Mouse (Mus musculus) neural tube, embryonic 13.5 days (tissue): ENCODE data around the gene Gm42791. TPM values are rescaled to one million over a fixed set of nuclear protein-coding genes. Genes with fewer than 3 reads are reported as not detected.

Experiments used
- ATAC-seq: fragments of 200-750 bp; cut with Nextera tagmentation; 2 replicates; pipeline ENCODE4 v1.8.0; 2017; ENCODE audit warnings: low read depth, mild to moderate bottlenecking, moderate TSS enrichment, moderate library complexity
- H3K27ac ChIP-seq: fragments of 300-500 bp; sonication (generic); replicated peaks from 2 replicates; pipeline ENCODE4 v1.5.1; 2015; ENCODE audit warnings: moderate library complexity, mild to moderate bottlenecking, inconsistent platforms
- H3K27me3 ChIP-seq: fragments of 300-500 bp; sonication (generic); 2 replicates; pipeline ENCODE4 v1.6.1; 2015; ENCODE audit warnings: mild to moderate bottlenecking, inconsistent platforms
- H3K36me3 ChIP-seq: fragments of 300-500 bp; sonication (generic); 2 replicates; pipeline ENCODE4 v1.6.1; 2015; ENCODE audit warnings: mild to moderate bottlenecking, inconsistent platforms
- H3K4me1 ChIP-seq: fragments of 300-500 bp; sonication (generic); replicated peaks from 2 replicates; pipeline ENCODE4 v1.6.1; 2015; ENCODE audit warnings: inconsistent platforms
- H3K4me2 ChIP-seq: fragments of 300-500 bp; sonication (generic); 2 replicates; pipeline ENCODE4 v1.6.1; 2015; ENCODE audit warnings: inconsistent platforms, mild to moderate bottlenecking, moderate library complexity
- H3K4me3 ChIP-seq: fragments of 300-500 bp; sonication (generic); 2 replicates; pipeline ENCODE4 v1.5.1; 2015; ENCODE audit warnings: mild to moderate bottlenecking, inconsistent platforms
- H3K9ac ChIP-seq: fragments of 300-500 bp; sonication (generic); 2 replicates; pipeline ENCODE4 v1.6.1; 2015; ENCODE audit warnings: moderate library complexity, mild to moderate bottlenecking, inconsistent platforms
- H3K9me3 ChIP-seq: fragments of 300-500 bp; sonication (generic); 2 replicates; pipeline ENCODE4 v1.6.1; 2016; ENCODE audit warnings: inconsistent platforms
- WGBS: fragments of 180-500 bp; shearing (Covaris S2); methylation state at CpG from one replicate; pipeline ENCODE4 v1.1.7; 2015; 5-methylcytosine and 5-hydroxymethylcytosine counted together
- polyA plus RNA-seq: library from polyadenylated mRNA; unstranded; fragments of >200 nt; fragmentation: Nextera tagmentation; extraction: Ambion mirVana; gene quantifications from 2 replicates; pipeline ENCODE4 v1.2.1, GENCODE M21; 2015

Gene Gm42791
- polyA plus RNA-seq, 1 experiment from 2014 or later, result 0.74 TPM

DNA sequence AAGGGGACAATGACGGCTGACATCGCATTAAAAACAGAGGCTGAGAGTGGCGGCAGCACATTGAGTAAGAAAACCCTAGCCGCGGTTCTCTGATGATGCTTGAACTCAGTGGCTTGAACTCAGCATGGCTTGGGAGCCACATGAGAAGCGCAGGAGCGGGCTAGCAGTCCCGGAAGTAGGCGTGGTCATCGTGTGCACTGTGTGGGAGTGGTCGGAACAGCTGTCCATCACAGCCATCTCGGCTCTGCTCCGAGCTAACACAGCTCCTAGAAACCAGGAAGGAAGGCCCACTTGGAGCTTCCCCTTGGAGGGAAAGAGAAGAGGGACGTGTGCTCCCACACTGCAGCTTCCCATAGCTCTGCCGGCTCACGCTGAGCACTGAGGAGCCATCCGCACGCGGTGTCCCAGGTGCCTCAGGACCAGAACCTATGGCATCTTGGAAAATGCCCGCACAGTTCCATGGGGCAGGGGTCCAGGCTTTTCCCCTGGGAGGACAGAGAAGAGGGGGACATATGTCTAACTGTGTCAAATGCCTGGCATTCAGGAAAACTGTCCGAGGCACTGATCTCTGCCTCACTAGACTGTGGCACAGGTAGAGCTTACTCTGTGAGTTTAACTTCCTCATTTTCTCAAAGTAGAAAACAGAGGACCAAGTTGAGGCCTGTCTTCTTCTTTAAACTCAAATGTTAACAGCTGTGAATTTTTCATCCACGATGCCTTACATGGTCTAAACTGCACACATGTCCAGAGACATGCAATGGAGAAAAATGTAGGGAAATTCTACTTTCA lies 108.9 kb downstream of the Gm42791 start:
- H3K27ac ChIP-seq, result no peak overlapping the region
- H3K4me2 ChIP-seq, result peak overlapping the region; percentile 46
- no peak overlapping the region for H3K9ac ChIP-seq
- no peaks in the 10 kb centered on the region for H3K27me3 ChIP-seq
- H3K9me3 ChIP-seq, result no peaks in the 10 kb centered on the region
- H3K4me3 ChIP-seq, result peak overlapping the region; percentile 18; the same call in 1 of the 2 replicates
- 32% methylated on average over 22 of the region's 22 CpGs for WGBS
- peaks cover 56% of the 10 kb centered on the region for H3K36me3 ChIP-seq
- peaks cover 6% of the 10 kb centered on the region; the same call in 1 of the 2 replicates for H3K4me1 ChIP-seq
- ATAC-seq, result peak; percentile 89

DNA sequence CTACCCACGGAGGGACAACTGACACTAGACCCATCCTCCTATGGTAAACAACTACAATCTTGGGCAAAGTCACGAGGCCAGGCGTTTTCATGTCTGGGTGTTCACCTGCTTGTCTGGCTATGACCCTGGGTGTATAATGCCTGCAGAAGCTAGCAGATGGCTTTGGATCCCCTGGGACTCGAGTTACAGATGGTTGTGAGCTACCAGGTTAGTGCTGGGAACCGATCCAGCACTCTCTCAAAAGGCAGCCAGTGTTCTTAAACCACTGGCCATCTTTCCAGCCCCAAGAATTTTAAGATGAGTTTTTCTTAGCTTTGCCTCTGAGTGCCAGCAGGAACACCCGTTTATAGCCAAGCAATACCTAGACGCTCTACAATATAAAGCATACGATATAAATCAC lies 111.3 kb downstream of the Gm42791 start:
- Histone ChIP-seq H3K9ac (no peak overlapping the region), H3K4me1 (peaks cover 6% of the 10 kb centered on the region; the same call in 1 of the 2 replicates), H3K4me3 (no peak overlapping the region), H3K4me2 (no peak overlapping the region), H3K36me3 (peaks cover 54% of the 10 kb centered on the region), H3K27ac (no peak overlapping the region), H3K9me3 (no peaks in the 10 kb centered on the region), H3K27me3 (no peaks in the 10 kb centered on the region)
- 92% methylated on average over 8 of the region's 8 CpGs for WGBS
- no peak for ATAC-seq

DNA sequence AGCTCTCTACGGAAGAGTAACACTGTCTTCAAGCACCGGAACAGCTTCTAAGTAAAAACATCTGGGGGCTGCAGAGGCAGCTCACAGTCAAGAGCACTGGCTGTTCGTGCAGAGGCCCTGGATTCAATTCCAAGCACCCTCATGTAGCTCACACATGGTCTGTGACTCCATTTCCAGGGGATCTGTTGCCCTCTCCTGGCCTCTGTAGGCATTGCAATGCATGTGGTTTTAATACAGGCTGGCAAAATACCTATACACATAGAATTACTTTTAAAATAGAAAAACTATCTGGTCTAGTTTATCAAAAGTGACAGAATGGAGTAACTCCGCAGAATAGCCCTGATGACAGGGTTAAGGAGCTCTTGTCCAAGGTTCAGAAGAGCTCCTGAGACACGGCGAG lies 115.7 kb downstream of the Gm42791 start:
- no peak overlapping the region for H3K4me2 ChIP-seq
- no peak overlapping the region for H3K4me3 ChIP-seq
- H3K27ac ChIP-seq, result no peak overlapping the region
- H3K36me3 ChIP-seq, result peaks cover 72% of the 10 kb centered on the region
- ATAC-seq, result no peak
- H3K9ac ChIP-seq, result no peak overlapping the region
- 82% methylated on average over 6 of the region's 6 CpGs for WGBS
- H3K9me3 ChIP-seq, result no peaks in the 10 kb centered on the region
- H3K27me3 ChIP-seq, result no peaks in the 10 kb centered on the region
- no peaks in the 10 kb centered on the region for H3K4me1 ChIP-seq

DNA sequence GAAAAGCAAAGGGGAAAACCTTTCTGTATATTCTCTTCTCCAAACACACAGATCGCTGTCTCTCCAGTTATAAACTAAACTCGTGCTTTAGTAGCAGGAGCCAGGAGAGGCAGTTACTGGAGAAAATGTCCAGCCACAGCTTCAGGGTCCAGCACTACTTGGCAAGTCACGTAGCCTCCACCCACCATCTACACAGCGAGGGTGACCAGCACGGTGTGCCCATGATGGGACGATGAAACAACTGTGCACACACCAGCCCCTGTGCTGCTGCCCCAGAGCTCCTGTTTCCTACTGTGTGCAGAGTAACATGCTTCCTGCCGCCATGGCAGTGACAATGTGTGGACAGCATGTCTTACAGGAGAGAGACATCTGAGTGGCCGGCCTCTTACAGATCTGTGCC lies 121.8 kb downstream of the Gm42791 start:
- H3K4me3 ChIP-seq, result no peak overlapping the region
- no peak overlapping the region for H3K4me2 ChIP-seq
- 0 out of 2 replicates have a peak, but pooled peaks cover 6% of the 10 kb centered on the region for H3K9me3 ChIP-seq
- H3K9ac ChIP-seq, result no peak overlapping the region
- H3K27ac ChIP-seq, result no peak overlapping the region
- H3K36me3 ChIP-seq, result peaks cover 47% of the 10 kb centered on the region
- H3K27me3 ChIP-seq, result no peaks in the 10 kb centered on the region
- WGBS, result 90% methylated on average over 8 of the region's 8 CpGs
- no peaks in the 10 kb centered on the region for H3K4me1 ChIP-seq
- ATAC-seq, result no peak

DNA sequence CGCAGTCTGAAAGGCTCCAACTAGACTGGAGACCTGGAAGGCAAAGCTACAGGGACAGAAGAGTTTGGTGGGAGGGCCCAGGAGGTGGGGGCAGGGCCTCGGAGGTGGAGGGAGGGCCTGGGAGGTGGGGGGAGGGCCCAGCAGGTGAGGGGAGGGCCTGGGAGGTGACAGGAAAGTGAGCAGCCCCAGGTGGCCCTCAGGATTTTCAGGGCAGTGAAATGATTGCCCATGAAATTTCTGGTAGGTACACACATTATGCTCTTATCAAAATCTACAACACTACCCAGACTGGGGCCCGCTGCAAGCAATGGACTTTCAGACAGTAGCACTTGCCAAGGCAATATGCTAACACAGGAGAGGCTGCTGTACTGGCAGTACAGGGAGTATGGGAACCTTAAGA lies 125.4 kb downstream of the Gm42791 start:
- Histone ChIP-seq H3K4me3 (no peak overlapping the region), H3K9ac (no peak overlapping the region), H3K4me2 (no peak overlapping the region), H3K36me3 (peaks cover 13% of the 10 kb centered on the region), H3K4me1 (peaks cover 10% of the 10 kb centered on the region; the same call in 1 of the 2 replicates), H3K27me3 (no peaks in the 10 kb centered on the region), H3K9me3 (0 out of 2 replicates have a peak, but pooled peaks cover 6% of the 10 kb centered on the region), H3K27ac (no peak overlapping the region)
- ATAC-seq, result no peak
- WGBS, result 39% methylated on average over 3 of the region's 3 CpGs

DNA sequence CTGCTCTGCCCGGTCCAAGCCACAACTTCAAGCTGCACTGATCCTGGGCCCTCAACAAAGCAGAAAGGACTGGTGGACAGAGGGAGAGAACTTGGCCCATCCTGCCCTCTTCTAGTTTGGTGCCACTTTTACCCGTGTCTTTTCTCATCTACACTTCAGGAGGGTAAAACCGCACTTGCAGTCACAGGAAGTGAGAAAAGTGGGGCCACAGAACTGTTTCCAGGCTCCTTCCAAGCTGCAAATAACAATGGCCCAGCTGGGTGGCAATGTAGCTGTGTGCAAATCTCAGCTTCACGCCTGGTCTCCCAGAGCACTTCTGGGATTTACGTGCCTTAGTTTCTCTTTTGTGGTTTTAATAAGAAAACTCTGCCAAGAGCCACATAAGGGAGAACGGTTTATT lies 127.2 kb downstream of the Gm42791 start:
- no peak overlapping the region for H3K4me3 ChIP-seq
- WGBS, result 81% methylated on average over 6 of the region's 6 CpGs
- 0 out of 2 replicates have a peak, but pooled peaks cover 6% of the 10 kb centered on the region for H3K9me3 ChIP-seq
- H3K4me2 ChIP-seq, result no peak overlapping the region
- no peak for ATAC-seq
- no peak overlapping the region for H3K27ac ChIP-seq
- H3K36me3 ChIP-seq, result no peaks in the 10 kb centered on the region
- no peaks in the 10 kb centered on the region for H3K27me3 ChIP-seq
- peaks cover 10% of the 10 kb centered on the region; the same call in 1 of the 2 replicates for H3K4me1 ChIP-seq
- no peak overlapping the region for H3K9ac ChIP-seq

DNA sequence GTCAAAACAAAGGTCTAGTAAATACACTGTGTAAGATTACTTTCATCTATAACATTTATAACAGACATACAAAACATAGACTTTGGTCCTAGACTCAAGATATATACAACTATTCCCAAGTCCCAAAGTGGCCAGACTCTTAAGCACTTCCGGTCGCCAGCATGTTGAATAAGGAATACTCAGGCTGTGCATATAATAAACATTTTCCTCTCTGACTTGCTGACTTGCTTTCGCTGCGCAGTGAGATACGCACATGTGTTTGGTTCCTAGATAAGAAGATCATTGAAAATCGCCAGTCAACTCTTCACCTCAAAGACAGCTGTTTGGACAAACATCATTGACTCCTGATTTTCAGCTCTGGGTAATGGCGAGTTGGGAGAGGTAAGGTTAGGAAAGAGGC lies 127.8 kb downstream of the Gm42791 start:
- no peak overlapping the region for H3K9ac ChIP-seq
- WGBS, result 95% methylated on average over 7 of the region's 7 CpGs
- no peak for ATAC-seq

DNA sequence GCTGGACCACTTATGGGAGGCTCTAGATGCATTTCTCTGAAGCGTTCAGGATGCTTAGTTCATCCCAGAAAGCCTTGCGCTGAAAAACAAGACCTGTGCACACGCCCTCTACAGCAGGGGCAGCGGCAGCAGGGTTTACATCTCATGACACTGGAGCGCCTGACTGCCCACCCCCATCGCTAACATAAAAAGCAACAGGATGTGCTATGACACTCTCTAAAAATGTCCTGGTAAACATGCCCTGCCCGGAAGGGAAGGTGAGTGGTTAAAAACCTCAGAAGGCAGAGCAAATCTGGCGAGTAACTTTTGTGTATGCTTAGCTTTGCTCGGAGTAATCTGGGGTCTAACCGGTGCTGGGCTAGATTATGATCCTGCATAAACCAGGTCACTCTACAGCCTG lies 128.4 kb downstream of the Gm42791 start:
- Histone ChIP-seq H3K27me3 (no peaks in the 10 kb centered on the region), H3K4me3 (no peak overlapping the region), H3K9me3 (0 out of 2 replicates have a peak, but pooled peaks cover 6% of the 10 kb centered on the region), H3K9ac (no peak overlapping the region), H3K4me1 (peaks cover 10% of the 10 kb centered on the region; the same call in 1 of the 2 replicates), H3K36me3 (no peaks in the 10 kb centered on the region), H3K27ac (no peak overlapping the region), H3K4me2 (no peak overlapping the region)
- no peak for ATAC-seq
- 87% methylated on average over 10 of the region's 10 CpGs for WGBS

More for the DNA sequence above, 127.8 kb downstream of the Gm42791 start:
- no peaks in the 10 kb centered on the region for H3K27me3 ChIP-seq
- H3K4me2 ChIP-seq, result no peak overlapping the region
- H3K27ac ChIP-seq, result no peak overlapping the region
- H3K4me1 ChIP-seq, result peaks cover 10% of the 10 kb centered on the region; the same call in 1 of the 2 replicates
- H3K36me3 ChIP-seq, result no peaks in the 10 kb centered on the region
- H3K9me3 ChIP-seq, result 0 out of 2 replicates have a peak, but pooled peaks cover 6% of the 10 kb centered on the region
- no peak overlapping the region for H3K4me3 ChIP-seq

DNA sequence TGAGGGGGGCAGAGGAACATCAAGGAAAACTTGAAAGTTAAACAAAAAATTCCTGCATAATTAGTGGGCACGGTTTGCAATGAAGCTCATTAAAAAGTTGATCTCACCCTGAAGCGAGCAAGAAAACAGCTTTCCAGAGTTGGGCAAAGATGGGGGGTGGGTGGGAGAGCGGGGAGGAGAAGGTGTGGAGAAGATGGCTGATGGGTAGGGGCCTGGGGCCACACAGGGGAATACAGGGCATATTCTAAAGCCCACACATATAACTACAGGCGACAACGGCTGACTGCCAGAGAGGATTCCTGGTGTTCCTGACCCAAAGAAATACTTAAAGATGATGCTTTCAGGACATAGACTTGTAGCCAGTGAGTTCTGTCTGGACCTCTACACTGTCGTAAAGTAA lies 131.5 kb downstream of the Gm42791 start:
- Histone ChIP-seq H3K36me3 (no peaks in the 10 kb centered on the region), H3K4me2 (no peak overlapping the region), H3K27ac (no peak overlapping the region), H3K9ac (no peak overlapping the region), H3K27me3 (no peaks in the 10 kb centered on the region), H3K4me1 (peaks cover 10% of the 10 kb centered on the region; the same call in 1 of the 2 replicates), H3K4me3 (no peak overlapping the region), H3K9me3 (0 out of 2 replicates have a peak, but pooled peaks cover 2% of the 10 kb centered on the region)
- ATAC-seq, result no peak
- WGBS, result 76% methylated on average over 6 of the region's 6 CpGs

DNA sequence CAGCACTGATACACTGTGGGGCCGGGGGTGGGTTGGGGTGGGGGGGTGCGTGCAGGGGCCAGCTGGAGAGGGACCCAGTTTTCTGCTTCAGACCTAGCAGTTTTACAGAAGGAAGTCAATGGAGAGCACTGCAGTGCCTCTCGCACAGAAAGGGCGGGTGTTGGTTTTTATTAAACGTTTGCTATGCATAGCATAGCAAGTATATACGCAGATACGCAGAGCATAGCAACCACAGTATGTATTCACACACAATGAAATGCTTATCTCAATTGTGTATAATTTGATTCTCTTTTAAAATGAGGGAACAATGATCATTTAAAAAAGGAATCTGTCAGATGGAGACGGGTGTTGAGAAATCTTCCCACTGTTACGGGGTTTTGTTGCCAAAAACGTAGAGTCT lies 132.1 kb downstream of the Gm42791 start:
- no peak overlapping the region for H3K27ac ChIP-seq
- H3K4me1 ChIP-seq, result peaks cover 10% of the 10 kb centered on the region; the same call in 1 of the 2 replicates
- no peak overlapping the region for H3K4me3 ChIP-seq
- H3K9ac ChIP-seq, result no peak overlapping the region
- no peak overlapping the region for H3K4me2 ChIP-seq
- WGBS, result 87% methylated on average over 10 of the region's 10 CpGs
- H3K27me3 ChIP-seq, result no peaks in the 10 kb centered on the region
- no peaks in the 10 kb centered on the region for H3K9me3 ChIP-seq
- ATAC-seq, result no peak
- no peaks in the 10 kb centered on the region for H3K36me3 ChIP-seq

DNA sequence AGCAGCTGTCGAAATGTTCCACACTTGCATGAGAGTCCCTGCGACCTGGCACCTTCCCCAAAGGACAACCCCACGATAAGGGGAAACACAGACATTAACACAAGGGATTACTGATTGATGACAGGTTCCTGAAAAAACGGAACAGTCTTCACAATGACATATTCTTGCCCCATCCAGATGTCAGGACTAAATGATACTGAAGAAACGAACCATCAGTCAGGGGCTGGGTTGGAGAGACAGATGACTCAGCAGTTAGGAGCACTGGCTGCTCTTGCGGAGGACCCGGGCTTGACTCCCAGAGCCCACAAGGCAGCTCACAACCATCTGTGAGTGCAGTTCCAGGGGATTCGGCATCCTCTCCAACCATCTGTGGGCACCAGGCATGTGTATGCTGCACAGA lies 132.8 kb downstream of the Gm42791 start:
- no peak for ATAC-seq
- Histone ChIP-seq H3K27ac (no peak overlapping the region), H3K27me3 (no peaks in the 10 kb centered on the region), H3K4me2 (no peak overlapping the region), H3K4me1 (peaks cover 10% of the 10 kb centered on the region; the same call in 1 of the 2 replicates), H3K9me3 (no peaks in the 10 kb centered on the region), H3K36me3 (no peaks in the 10 kb centered on the region), H3K9ac (no peak overlapping the region), H3K4me3 (no peak overlapping the region)
- WGBS, result 70% methylated on average over 8 of the region's 8 CpGs

DNA sequence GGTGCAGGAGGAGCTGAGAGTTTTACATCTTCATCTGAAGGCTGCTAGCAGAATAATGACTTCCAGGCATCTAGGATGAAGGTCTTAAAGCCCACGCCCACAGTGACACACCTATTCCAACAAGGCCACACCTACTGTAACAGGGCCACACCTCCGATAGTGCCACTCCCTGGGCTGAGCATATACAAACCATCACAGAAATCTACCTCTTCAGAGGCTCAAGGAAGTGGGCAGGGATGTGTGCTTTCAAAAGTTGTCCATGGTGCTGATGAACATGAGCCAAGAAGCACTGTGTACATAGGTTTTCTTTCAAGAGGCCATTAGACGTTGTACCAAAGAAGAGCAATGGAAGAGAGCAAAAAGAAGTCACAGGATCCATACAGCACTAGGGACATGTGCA lies 137.4 kb downstream of the Gm42791 start:
- no peaks in the 10 kb centered on the region for H3K9me3 ChIP-seq
- no peaks in the 10 kb centered on the region for H3K27me3 ChIP-seq

More for the DNA sequence above, 137.4 kb downstream of the Gm42791 start:
- no peak for ATAC-seq
- Histone ChIP-seq H3K27ac (no peak overlapping the region), H3K9ac (no peak overlapping the region), H3K4me2 (no peak overlapping the region), H3K4me3 (no peak overlapping the region), H3K4me1 (no peaks in the 10 kb centered on the region), H3K36me3 (no peaks in the 10 kb centered on the region)
- WGBS, result 84% methylated on average over 3 of the region's 3 CpGs
